Mouse (Mus musculus) spleen, adult 2 months (tissue): ENCODE results near the gene Phxr2.

Experiments
- CTCF ChIP-seq: fragments of 200-500 bp; IDR thresholded peaks from 2 replicates; pipeline ENCODE4 v1.5.1; 2011; ENCODE audit warnings: mild to moderate bottlenecking, inconsistent platforms; ENCODE audit not compliant: insufficient read depth, insufficient read length, insufficient replicate concordance; ENCODE audit errors: extremely low read depth
- POLR2A ChIP-seq: fragments of 200-500 bp; IDR thresholded peaks from 2 replicates; pipeline ENCODE4 v1.6.1; 2011; ENCODE audit warnings: low read depth, low read length, inconsistent platforms

- no peak for TF ChIP-seq CTCF
- TF ChIP-seq POLR2A = no peak
Measured at GRCm38 (mm10) chr10:99156808-99157207, 30.7 kb upstream of the Phxr2 start.
